Mouse (Mus musculus): ENCODE results near the gene Def8.

DNA sequence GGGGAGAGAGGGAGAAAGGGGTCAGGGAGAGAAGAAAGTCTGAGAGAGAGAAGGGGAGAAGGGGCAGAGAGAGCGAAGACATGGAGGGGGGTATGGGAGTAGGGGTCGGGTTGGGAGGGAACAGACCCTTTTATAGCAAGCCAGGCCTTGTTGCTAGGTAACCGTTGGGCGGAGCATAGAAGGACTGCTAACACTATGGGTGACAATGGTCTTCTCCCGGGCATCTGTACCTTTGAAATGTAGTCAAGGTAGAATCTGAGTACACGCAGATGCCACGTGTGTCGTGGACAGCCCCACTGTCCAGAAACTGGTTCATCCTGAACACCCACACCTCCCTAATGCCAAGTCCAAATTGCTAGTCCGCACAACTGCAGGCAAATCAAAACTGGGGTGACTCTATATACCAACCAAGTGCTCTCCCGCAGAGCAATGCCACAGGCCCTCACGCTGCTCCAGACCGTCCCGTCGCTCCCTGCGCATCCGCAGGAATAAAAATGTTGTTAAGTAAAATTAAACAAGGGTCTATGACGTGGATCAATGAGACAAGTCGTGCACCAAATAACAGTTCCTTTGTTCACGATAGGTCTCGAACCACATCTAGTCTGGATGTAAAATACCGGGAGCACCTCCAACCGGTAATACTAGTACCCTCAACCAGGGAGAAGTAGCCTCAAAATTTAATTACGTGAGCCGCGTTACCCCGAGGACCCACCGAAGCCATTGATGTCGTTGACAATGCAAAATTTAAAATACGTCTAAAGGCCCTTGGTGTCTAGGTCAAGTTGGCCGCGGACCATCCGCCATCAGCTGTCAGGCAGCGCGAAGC lies 53.8 kb downstream of the Def8 start:
- no peak for TF ChIP-seq POLR2A (IDR thresholded peaks at IDR 0.05; ENCODE audit: low read depth, low read length)
- TF ChIP-seq CTCF (IDR thresholded peaks at IDR 0.05; ENCODE audit: extremely low read depth, insufficient read depth, insufficient read length, insufficient replicate concordance) = no peak

Measured in spleen, adult 2 months (tissue).